Mouse (Mus musculus): ENCODE results near the gene Chl1. TPM values are rescaled to one million over a fixed set of nuclear protein-coding genes. Genes with fewer than 3 reads are reported as not detected.

Gene Chl1
- polyA plus RNA-seq, 1 experiment from 2014 or later, result 0.22 TPM

DNA sequence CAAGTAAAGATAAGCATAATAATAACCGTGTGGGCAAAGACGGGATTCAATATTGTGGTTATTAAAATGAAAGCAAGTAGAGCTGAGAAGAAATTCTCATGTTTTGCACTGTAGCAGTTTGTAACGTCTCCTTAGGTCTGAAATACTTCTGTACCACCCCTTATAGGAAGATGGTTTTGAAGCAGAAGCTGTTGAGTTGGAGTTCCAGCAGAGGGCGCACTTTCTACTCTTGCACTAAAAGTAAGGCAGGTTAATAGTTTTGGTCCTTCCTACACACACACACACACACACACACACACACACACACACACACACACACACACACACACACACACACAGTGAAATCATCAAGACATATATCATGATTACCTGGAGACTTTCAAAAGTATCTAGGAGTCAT lies 235.7 kb downstream of the Chl1 start:
- no peak for ATAC-seq (replicated peaks; ENCODE audit: low FRiP score, low read depth)
- 27% methylated on average over 4 of the region's 4 CpGs for WGBS
- Histone ChIP-seq H3K9me3 (replicated peaks; ENCODE audit: low read length) (no peaks in the 10 kb centered on the region), H3K4me2 (ENCODE audit: low read length) (no peak overlapping the region), H3K4me3 (replicated peaks; ENCODE audit: low read depth, low read length) (no peak overlapping the region), H3K27me3 (ENCODE audit: insufficient read depth, low read length) (no peaks in the 10 kb centered on the region), H3K36me3 (ENCODE audit: insufficient read depth, low read length) (no peaks in the 10 kb centered on the region), H3K9ac (ENCODE audit: low read depth, low read length) (no peak overlapping the region), H3K4me1 (replicated peaks; ENCODE audit: insufficient read depth, low read length) (no peaks in the 10 kb centered on the region), H3K27ac (no peak overlapping the region)
- peak; percentile 40 for DNase-seq (ENCODE audit: low spot score)
- TF ChIP-seq CTCF (IDR thresholded peaks at IDR 0.05; ENCODE audit: low read depth), result peak; percentile 55

DNA sequence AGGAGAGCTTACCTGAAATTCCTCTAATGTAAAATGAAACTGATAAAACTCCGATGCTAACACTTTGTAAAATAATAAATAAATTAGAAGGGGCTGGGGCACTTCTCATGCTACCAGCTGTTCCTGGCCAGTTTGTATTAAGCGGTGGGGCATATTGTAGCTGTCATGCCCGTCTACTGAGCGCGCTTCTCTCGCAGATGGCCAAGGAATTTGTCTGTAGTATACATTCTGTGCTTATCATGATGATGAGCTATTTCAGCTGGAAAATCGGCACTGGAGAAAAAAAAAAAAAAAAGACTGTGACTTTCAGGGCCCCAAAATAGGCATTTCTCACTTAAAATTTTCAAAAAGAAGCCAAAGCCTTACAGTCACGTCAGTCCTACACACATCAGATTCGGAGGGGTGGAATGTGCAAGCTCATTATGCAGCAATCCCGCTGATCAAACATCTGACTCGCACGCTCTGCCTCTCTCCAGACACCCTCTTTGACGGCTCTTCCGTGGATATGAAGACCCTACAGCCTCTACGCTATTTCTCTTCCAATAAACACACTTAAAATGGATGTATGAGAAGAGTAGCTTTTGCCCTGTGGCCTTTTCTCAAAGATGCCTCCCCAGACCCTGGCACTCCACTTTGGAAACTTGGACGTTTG lies 238.9 kb downstream of the Chl1 start:
- Histone ChIP-seq H3K4me1 (replicated peaks; ENCODE audit: insufficient read depth, low read length) (no peaks in the 10 kb centered on the region), H3K4me3 (replicated peaks; ENCODE audit: low read depth, low read length) (no peak overlapping the region), H3K27ac (no peak overlapping the region), H3K27me3 (ENCODE audit: insufficient read depth, low read length) (no peaks in the 10 kb centered on the region), H3K36me3 (ENCODE audit: insufficient read depth, low read length) (no peaks in the 10 kb centered on the region), H3K9ac (ENCODE audit: low read depth, low read length) (no peak overlapping the region), H3K9me3 (replicated peaks; ENCODE audit: low read length) (no peaks in the 10 kb centered on the region), H3K4me2 (ENCODE audit: low read length) (no peak overlapping the region)
- no peak for TF ChIP-seq CTCF (IDR thresholded peaks at IDR 0.05; ENCODE audit: low read depth)
- no peak for ATAC-seq (replicated peaks; ENCODE audit: low FRiP score, low read depth)
- no peak for DNase-seq (ENCODE audit: low spot score)
- WGBS, result 66% methylated on average over 16 of the region's 16 CpGs

DNA sequence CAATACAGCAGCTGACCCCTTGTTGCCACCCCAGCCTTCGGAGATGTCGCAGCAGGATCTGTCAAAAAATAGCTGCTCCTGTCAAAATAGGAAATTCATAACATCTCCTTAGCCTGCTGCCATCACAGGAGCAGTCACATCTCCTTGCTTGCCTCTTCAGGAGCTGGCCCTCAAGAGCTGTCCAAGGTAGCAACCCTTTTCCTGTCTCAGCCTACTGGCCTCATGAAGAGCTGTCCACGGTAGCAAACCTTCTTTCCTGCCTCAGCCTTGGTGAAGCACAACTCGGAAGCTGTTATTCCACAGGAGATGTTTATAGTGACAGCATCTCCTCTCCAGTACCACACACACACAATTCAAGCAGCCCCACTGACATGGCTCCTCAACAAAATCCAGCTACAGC lies 243.5 kb downstream of the Chl1 start:
- Histone ChIP-seq H3K27me3 (ENCODE audit: insufficient read depth, low read length) (no peaks in the 10 kb centered on the region), H3K9me3 (replicated peaks; ENCODE audit: low read length) (no peaks in the 10 kb centered on the region), H3K4me3 (replicated peaks; ENCODE audit: low read depth, low read length) (no peak overlapping the region), H3K9ac (ENCODE audit: low read depth, low read length) (no peak overlapping the region), H3K4me2 (ENCODE audit: low read length) (no peak overlapping the region), H3K27ac (no peak overlapping the region), H3K36me3 (ENCODE audit: insufficient read depth, low read length) (no peaks in the 10 kb centered on the region), H3K4me1 (replicated peaks; ENCODE audit: insufficient read depth, low read length) (no peaks in the 10 kb centered on the region)
- 81% methylated on average over 4 of the region's 4 CpGs for WGBS
- DNase-seq (ENCODE audit: low spot score), result no peak
- no peak for ATAC-seq (replicated peaks; ENCODE audit: low FRiP score, low read depth)
- no peak for TF ChIP-seq CTCF (IDR thresholded peaks at IDR 0.05; ENCODE audit: low read depth)

DNA sequence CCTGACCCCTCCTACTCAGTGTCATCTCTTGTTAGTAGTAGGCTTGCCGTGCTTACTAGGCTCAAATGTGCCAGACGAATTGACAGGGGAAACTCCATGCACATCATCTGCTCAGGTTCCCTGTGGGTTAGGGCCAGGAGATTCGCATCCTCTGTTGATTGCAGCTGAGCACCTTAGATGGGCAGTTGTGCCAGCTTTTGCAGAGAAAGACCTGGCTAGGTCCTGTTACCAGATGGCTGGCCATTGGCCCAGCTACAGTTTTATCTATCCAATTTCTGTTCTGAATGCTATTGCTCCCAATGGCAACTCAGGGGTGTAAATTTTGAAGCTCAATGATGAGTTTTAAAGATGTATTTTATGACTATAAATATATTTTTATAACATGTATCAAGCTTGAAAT lies 256.4 kb downstream of the Chl1 start:
- 81% methylated on average over 3 of the region's 3 CpGs for WGBS

DNA sequence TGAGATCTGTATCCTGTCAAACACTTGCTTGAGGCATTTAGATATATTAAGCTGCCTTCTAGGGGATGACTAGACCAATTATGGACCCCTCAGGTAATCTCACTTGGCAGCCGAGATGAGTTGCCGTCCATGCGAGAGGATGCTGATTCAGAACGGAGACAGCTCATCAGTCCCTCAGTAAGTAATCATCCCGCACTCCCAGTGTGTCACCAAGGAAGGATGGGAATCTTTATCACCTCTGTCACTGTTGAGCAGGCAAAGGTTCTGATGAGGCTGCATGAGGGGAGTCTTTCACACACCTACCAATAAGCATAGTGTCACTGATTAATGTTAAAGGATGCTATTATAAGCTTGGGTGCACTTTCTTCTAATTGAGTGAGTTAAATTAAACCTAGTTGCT lies 270.7 kb downstream of the Chl1 start:
- ATAC-seq (replicated peaks; ENCODE audit: low FRiP score, low read depth) (no peak), DNase-seq (ENCODE audit: low spot score) (no peak)
- TF ChIP-seq CTCF (IDR thresholded peaks at IDR 0.05; ENCODE audit: low read depth), result no peak
- H3K4me3 ChIP-seq (replicated peaks; ENCODE audit: low read depth, low read length), result no peak overlapping the region
- no peak overlapping the region for H3K4me2 ChIP-seq (ENCODE audit: low read length)
- H3K9ac ChIP-seq (ENCODE audit: low read depth, low read length), result no peak overlapping the region
- 78% methylated on average over 5 of the region's 5 CpGs for WGBS
- H3K36me3 ChIP-seq (ENCODE audit: insufficient read depth, low read length), result no peaks in the 10 kb centered on the region
- H3K4me1 ChIP-seq (replicated peaks; ENCODE audit: insufficient read depth, low read length), result no peaks in the 10 kb centered on the region
- no peak overlapping the region for H3K27ac ChIP-seq
- no peaks in the 10 kb centered on the region for H3K27me3 ChIP-seq (ENCODE audit: insufficient read depth, low read length)
- no peaks in the 10 kb centered on the region for H3K9me3 ChIP-seq (replicated peaks; ENCODE audit: low read length)

More for the DNA sequence above, 256.4 kb downstream of the Chl1 start:
- Histone ChIP-seq H3K9me3 (replicated peaks; ENCODE audit: low read length) (no peaks in the 10 kb centered on the region), H3K4me2 (ENCODE audit: low read length) (no peak overlapping the region), H3K36me3 (ENCODE audit: insufficient read depth, low read length) (no peaks in the 10 kb centered on the region), H3K27me3 (ENCODE audit: insufficient read depth, low read length) (no peaks in the 10 kb centered on the region), H3K27ac (no peak overlapping the region), H3K9ac (ENCODE audit: low read depth, low read length) (no peak overlapping the region), H3K4me1 (replicated peaks; ENCODE audit: insufficient read depth, low read length) (no peaks in the 10 kb centered on the region), H3K4me3 (replicated peaks; ENCODE audit: low read depth, low read length) (no peak overlapping the region)
- no peak for TF ChIP-seq CTCF (IDR thresholded peaks at IDR 0.05; ENCODE audit: low read depth)
- DNase-seq (ENCODE audit: low spot score) (no peak), ATAC-seq (replicated peaks; ENCODE audit: low FRiP score, low read depth) (no peak)

DNA sequence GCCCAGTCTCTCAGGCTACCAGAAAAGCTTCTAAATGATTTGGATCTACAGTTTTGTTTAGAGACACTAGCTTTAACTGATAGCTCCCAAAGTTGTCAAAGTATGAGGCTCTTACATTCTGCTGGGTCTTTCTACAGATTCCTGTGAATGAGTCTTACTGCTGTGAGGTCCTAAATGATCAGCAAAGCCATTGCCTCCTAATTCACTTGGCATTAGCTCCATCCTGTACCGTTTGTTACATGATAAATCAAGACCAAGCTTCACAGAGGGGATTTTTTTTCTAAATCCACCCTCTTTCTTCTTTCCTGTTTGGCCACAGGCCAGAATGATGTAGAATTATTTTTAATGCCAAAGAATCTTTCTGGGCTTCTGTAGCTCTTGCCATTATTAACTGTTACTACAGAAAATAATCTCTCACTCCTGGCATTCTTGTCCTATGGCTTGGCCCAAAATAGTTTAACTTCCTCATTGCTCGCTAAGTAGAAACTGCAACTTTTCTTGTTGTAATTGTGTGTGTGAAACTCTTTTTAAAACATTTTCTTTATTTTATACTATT lies 280.8 kb downstream of the Chl1 start:
- Histone ChIP-seq H3K9me3 (replicated peaks; ENCODE audit: low read length) (no peaks in the 10 kb centered on the region), H3K9ac (ENCODE audit: low read depth, low read length) (no peak overlapping the region), H3K4me1 (replicated peaks; ENCODE audit: insufficient read depth, low read length) (no peaks in the 10 kb centered on the region), H3K27me3 (ENCODE audit: insufficient read depth, low read length) (no peaks in the 10 kb centered on the region), H3K36me3 (ENCODE audit: insufficient read depth, low read length) (no peaks in the 10 kb centered on the region), H3K4me2 (ENCODE audit: low read length) (no peak overlapping the region), H3K27ac (no peak overlapping the region), H3K4me3 (replicated peaks; ENCODE audit: low read depth, low read length) (no peak overlapping the region)
- 57% methylated on average over 2 of the region's 2 CpGs for WGBS
- no peak for DNase-seq (ENCODE audit: low spot score)
- ATAC-seq (replicated peaks; ENCODE audit: low FRiP score, low read depth), result no peak
- TF ChIP-seq CTCF (IDR thresholded peaks at IDR 0.05; ENCODE audit: low read depth), result no peak

DNA sequence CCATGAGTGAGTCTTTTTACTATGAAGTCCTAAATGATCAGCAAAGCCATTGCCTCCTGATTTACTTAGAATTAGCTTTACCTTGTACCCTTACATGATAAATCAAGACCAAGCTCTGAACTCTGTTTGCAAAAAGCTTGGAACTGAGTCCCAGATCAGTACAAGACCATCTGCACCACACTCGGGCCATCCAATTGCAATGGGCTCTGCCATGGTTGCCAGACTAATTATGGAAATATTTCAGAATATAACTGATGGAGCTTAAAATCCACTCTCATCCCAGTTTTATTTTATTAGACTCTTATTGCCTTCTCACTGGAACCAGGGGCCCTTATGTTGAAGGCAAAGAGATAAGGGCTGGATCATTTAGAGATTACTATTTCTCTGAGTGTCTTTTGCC lies 284.9 kb downstream of the Chl1 start:
- H3K9me3 ChIP-seq (replicated peaks; ENCODE audit: low read length), result no peaks in the 10 kb centered on the region
- no peak overlapping the region for H3K4me3 ChIP-seq (replicated peaks; ENCODE audit: low read depth, low read length)
- no peak overlapping the region for H3K4me2 ChIP-seq (ENCODE audit: low read length)
- no peaks in the 10 kb centered on the region for H3K4me1 ChIP-seq (replicated peaks; ENCODE audit: insufficient read depth, low read length)
- DNase-seq (ENCODE audit: low spot score), result no peak
- WGBS, result 89% methylated on average over 1 of the region's 1 CpGs
- no peak for TF ChIP-seq CTCF (IDR thresholded peaks at IDR 0.05; ENCODE audit: low read depth)
- no peak for ATAC-seq (replicated peaks; ENCODE audit: low FRiP score, low read depth)
- H3K27ac ChIP-seq, result no peak overlapping the region
- no peaks in the 10 kb centered on the region for H3K27me3 ChIP-seq (ENCODE audit: insufficient read depth, low read length)
- no peak overlapping the region for H3K9ac ChIP-seq (ENCODE audit: low read depth, low read length)
- H3K36me3 ChIP-seq (ENCODE audit: insufficient read depth, low read length), result no peaks in the 10 kb centered on the region

Measured in kidney, postnatal 0 days (tissue).